Mouse (Mus musculus): Measurements from ENCODE around the gene Chmp2a. TPM values are rescaled to one million over a fixed set of nuclear protein-coding genes. Genes with fewer than 3 reads are reported as not detected.

Chmp2a gene
- polyA plus RNA-seq (2021; fragmentation: Nextera tagmentation) = 313 and 375 TPM in 2 replicates
- long read RNA-seq, experiment 1, transcript Chmp2a-203 (6 exons, 930 nt) = minor isoform, 17 of 111 reads
- long read RNA-seq, experiment 1, transcript Chmp2a-201 (6 exons, 949 nt) = major isoform, 78 of 111 reads
- long read RNA-seq, experiment 1, partial matches to known transcripts = 8 of 111 reads
- long read RNA-seq, experiment 1, other reads (novel, unspliced or antisense) = 7 of 111 reads
- long read RNA-seq, experiment 2, transcript Chmp2a-201 (6 exons, 949 nt) = major isoform, 197 of 323 reads
- long read RNA-seq, experiment 2, transcript Chmp2a-203 (6 exons, 930 nt) = minor isoform, 19 of 323 reads
- long read RNA-seq, experiment 2, partial matches to known transcripts = 90 of 323 reads
- long read RNA-seq, experiment 2, other reads (novel, unspliced or antisense) = 11 of 323 reads

GRCm38 (mm10) chr7:13034148-13034977 is at the start of gene Chmp2a:
Gene Chmp2a (minus strand): TSS chr7:13034807.

DNA sequence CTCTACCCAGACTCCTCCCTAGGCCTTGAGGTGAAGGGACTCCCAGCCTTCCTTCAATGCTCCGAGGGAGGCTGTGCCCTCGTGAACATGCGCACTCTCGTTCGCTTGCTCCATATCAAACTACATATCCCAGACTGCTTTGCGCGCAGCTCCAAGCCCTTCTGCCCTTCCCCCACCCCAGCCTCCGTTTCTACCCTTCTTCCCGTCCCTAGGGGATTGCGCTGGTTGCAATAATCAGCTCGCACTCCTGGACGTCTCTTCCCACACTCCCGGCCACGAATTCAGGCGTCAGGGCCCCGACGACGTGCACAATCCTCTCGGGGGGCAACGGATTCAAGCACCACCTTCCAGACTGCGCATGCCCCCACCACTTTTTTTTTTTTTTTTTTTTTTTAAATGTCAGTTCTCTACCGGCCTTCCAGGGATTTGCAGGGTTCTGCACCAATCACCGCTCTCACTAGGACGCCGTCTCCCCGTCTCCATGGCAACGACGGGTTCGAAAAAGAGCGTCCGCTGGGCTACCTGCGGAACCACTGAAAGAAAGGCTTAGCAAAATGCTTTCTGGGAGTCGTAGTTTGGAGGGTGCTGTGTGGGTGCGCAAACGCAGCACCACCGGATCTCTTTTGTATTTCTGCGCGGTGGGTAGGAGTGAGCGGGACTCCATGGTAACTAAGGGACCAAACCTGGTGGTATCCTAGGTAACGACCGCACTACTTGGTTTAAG is 19.8 kb upstream of the Chmp2a start, which contains the start of gene Mzf1:
Gene Mzf1, minus strand, starts transcription at position 478 of the 724 bp plus-strand sequence.

DNA sequence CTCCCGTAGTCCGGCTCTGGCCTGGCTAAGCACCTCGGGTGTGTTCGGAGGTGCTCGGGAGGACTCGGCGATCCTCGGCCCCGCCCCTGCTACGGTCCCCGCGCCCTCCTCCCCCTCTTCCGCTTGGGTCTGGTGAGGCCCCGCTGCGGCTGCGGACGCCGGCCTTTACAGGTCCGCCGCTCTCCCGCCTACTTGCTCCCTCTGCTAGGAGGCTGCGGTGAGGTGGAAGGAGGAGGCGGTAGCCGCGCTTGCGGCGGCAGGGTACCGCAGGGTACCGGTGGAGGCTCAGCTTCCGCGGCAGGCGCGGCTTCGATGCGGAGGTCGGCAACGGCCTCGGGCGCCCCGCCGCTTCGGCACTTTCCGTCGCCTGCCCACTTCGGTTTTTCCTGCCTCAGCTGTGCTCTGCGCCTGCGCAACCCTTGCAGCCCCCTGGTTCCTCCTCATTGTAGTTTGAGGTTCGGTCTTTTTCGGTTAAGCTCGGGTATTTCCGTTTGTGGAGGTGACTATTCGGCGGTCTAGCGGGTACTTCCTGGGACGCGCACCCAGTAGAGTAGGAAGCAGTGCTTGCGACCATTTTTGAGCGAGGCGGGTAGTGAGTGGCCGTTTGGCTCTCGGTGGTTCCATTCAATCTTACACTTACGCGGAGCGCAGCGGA is 3.4 kb upstream of the Chmp2a start, which contains the start of gene Ube2m:
Gene Ube2m, minus strand, starts transcription at position 375 of the 655 bp plus-strand sequence.

DNA sequence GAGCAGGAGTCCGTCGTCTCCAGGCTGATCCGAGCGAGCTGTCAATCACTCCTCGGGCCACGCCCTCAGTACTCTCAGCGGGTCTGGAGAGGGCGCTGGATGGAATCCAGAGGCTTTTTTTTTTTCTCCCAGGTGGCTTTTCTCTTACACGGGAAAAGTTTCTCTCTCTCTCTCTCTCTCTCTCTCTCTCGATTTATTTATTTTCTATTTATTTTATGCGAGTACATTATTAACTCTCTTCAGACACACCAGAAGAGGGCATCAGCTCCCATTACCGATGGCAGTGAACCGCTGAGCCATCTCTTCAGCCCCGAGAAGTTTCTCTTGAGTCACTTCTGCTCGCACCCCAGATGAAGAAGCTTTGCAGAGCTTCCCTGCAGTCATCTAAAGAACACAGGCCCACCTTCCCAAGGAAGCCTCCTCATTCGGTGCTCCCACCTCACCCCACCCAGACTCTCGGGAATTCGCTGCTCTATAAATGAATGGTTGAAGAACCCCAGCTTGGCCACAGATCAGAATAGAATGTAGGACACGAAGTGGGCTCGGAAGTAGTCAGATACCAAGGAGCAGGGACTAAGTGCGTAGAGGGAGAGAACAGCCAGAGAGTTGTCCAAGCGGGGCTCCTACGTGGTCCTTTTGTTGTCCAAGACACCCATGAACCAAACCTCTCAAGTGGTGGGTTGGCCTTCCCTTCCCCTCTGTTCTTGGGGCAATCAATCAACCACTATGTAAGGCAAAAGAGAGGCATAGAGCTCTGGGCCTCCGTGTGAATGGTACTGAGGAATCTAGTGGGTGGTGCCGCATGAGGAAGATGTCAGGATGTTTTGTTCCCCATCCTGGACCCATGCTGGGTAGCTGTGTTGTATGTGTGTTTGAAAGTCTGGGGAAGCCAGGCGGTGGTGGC is 24.4 kb downstream of the Chmp2a start, which contains the start of gene Zbtb45:
Gene Zbtb45, minus strand, starts transcription at position 30 of the 904 bp plus-strand sequence.

GRCm38 (mm10) chr7:12998851-12999250 is 35.8 kb downstream of the Chmp2a start, which contains the start of gene Trim28:
Gene Trim28 (plus strand): TSS chr7:12999114.

DNA sequence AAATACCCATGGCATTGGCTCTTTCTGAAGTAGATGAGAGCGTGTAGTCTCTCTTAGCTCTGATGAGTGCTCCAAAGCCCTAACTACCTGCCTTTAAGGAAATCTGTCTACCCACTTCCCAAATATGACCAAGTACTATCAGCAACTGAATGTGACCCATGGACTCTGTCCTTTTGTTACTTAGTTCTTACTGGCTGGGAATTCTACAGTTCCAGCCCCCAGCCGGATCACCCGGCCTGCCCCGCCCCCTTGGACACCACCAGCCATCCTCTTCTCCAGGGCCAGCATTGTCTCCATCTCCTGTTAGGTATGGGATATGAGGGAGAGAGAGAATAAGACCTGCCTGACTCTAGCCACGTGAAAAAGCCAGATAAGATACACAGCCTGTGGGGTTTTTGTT is 36.6 kb downstream of the Chmp2a start, which contains the start of gene Slc27a5:
Gene Slc27a5, minus strand, starts transcription at position 140 of the 400 bp plus-strand sequence.

Other genes with a start within 250 kb of the Chmp2a start
- 5.4 and 7.1 TPM in 2 replicates for gene Zscan18, start 231.2 kb downstream of the Chmp2a start, polyA plus RNA-seq (2021; fragmentation: Nextera tagmentation)
- gene Zfp329, start 215.9 kb downstream of the Chmp2a start, polyA plus RNA-seq (2021; fragmentation: Nextera tagmentation) = 9.1 and 9.8 TPM in 2 replicates
- gene Zfp110, start 200.0 kb downstream of the Chmp2a start, polyA plus RNA-seq (2021; fragmentation: Nextera tagmentation) = 5.6 and 8.0 TPM in 2 replicates
- 3.0 and 3.7 TPM in 2 replicates for gene Zfp128, start 153.6 kb downstream of the Chmp2a start, polyA plus RNA-seq (2021; fragmentation: Nextera tagmentation)
- gene Zscan22, start 137.0 kb downstream of the Chmp2a start, polyA plus RNA-seq (2021; fragmentation: Nextera tagmentation) = 9.4 and 10.1 TPM in 2 replicates
- gene Rps5, start 112.5 kb downstream of the Chmp2a start, polyA plus RNA-seq (2021; fragmentation: Nextera tagmentation) = 501 and 651 TPM in 2 replicates
- 0.72 and 0.75 TPM in 2 replicates for gene Rnf225, start 107.4 kb downstream of the Chmp2a start, polyA plus RNA-seq (2021; fragmentation: Nextera tagmentation)
- gene Zfp324, start 69.0 kb downstream of the Chmp2a start, polyA plus RNA-seq (2021; fragmentation: Nextera tagmentation) = 2.1 and 2.2 TPM in 2 replicates
- gene Zfp446, start 57.0 kb downstream of the Chmp2a start, polyA plus RNA-seq (2021; fragmentation: Nextera tagmentation) = 3.5 and 3.7 TPM in 2 replicates
- not detected in 2 replicates for gene Slc27a5, start 36.6 kb downstream of the Chmp2a start, polyA plus RNA-seq (2021; fragmentation: Nextera tagmentation)
- gene Trim28, start 35.7 kb downstream of the Chmp2a start, polyA plus RNA-seq (2021; fragmentation: Nextera tagmentation) = 54.8 and 98.3 TPM in 2 replicates
- 7.8 and 11.4 TPM in 2 replicates for gene Zbtb45, start 24.8 kb downstream of the Chmp2a start, polyA plus RNA-seq (2021; fragmentation: Nextera tagmentation)
- gene Ube2m, start 3.5 kb upstream of the Chmp2a start, polyA plus RNA-seq (2021; fragmentation: Nextera tagmentation) = 24.0 and 50.3 TPM in 2 replicates
- gene Mzf1, start 20.0 kb upstream of the Chmp2a start, polyA plus RNA-seq (2021; fragmentation: Nextera tagmentation) = 6.9 and 8.3 TPM in 2 replicates
- gene Vmn1r85, start 60.4 kb upstream of the Chmp2a start, polyA plus RNA-seq (2021; fragmentation: Nextera tagmentation) = not detected in 2 replicates
- gene Vmn1r86, start 85.1 kb upstream of the Chmp2a start, polyA plus RNA-seq (2021; fragmentation: Nextera tagmentation) = not detected in 2 replicates
- not detected in 2 replicates for gene Vmn1r87, start 105.3 kb upstream of the Chmp2a start, polyA plus RNA-seq (2021; fragmentation: Nextera tagmentation)
- gene Vmn1r88, start 124.8 kb upstream of the Chmp2a start, polyA plus RNA-seq (2021; fragmentation: Nextera tagmentation) = not detected in 2 replicates
- not detected in 2 replicates for gene Vmn1r89, start 178.2 kb upstream of the Chmp2a start, polyA plus RNA-seq (2021; fragmentation: Nextera tagmentation)
- 5.8 and 6.2 TPM in 2 replicates for gene Lig1, start 242.5 kb upstream of the Chmp2a start, polyA plus RNA-seq (2021; fragmentation: Nextera tagmentation)
- 3.3 and 3.5 TPM in 2 replicates for gene Zswim9, start 243.9 kb upstream of the Chmp2a start, polyA plus RNA-seq (2021; fragmentation: Nextera tagmentation)